Mouse (Mus musculus): ENCODE measurements around the gene Tfr2. TPM values are rescaled to one million over a fixed set of nuclear protein-coding genes. Genes with fewer than 3 reads are reported as not detected.

Tfr2 gene
- total RNA-seq (2022) = under 1 TPM in 1 of 4 experiments, not detected in 3; 0.09 TPM

GRCm38 (mm10) chr5:137569665-137570064, at the start of gene Tfr2:
Gene Tfr2, plus strand, starts transcription at chr5:137569840.
- DNase-seq (ENCODE audit: low spot score) = peak; percentile 31

- DNase-seq (ENCODE audit: low spot score) = no peak
Measured at GRCm38 (mm10) chr5:137521861-137522260, 47.8 kb upstream of the Tfr2 start.

- DNase-seq (ENCODE audit: low spot score) = no peak
Measured at GRCm38 (mm10) chr5:137522711-137523110, 46.9 kb upstream of the Tfr2 start.

GRCm38 (mm10) chr5:137523396-137524250, 46.0 kb upstream of the Tfr2 start:
- DNase-seq (ENCODE audit: low spot score) = no peak

GRCm38 (mm10) chr5:137524251-137524515, 45.5 kb upstream of the Tfr2 start:
- no peak for DNase-seq (ENCODE audit: low spot score)

- no peak for DNase-seq (ENCODE audit: low spot score)
Measured at GRCm38 (mm10) chr5:137524671-137525070, 45.0 kb upstream of the Tfr2 start.

- DNase-seq (ENCODE audit: low spot score) = no peak
Measured at GRCm38 (mm10) chr5:137525511-137525910, 44.1 kb upstream of the Tfr2 start.

- no peak for DNase-seq (ENCODE audit: low spot score)
Measured at GRCm38 (mm10) chr5:137526192-137526936, 43.3 kb upstream of the Tfr2 start.

GRCm38 (mm10) chr5:137527413-137527812, 42.2 kb upstream of the Tfr2 start:
- DNase-seq (ENCODE audit: low spot score) = no peak

GRCm38 (mm10) chr5:137528247-137528968, 41.2 kb upstream of the Tfr2 start:
- no peak for DNase-seq (ENCODE audit: low spot score)

- DNase-seq (ENCODE audit: low spot score) = no peak
Measured at GRCm38 (mm10) chr5:137529221-137529995, 40.2 kb upstream of the Tfr2 start.

- no peak for DNase-seq (ENCODE audit: low spot score)
Measured at GRCm38 (mm10) chr5:137530075-137530474, 39.6 kb upstream of the Tfr2 start.

- peak; percentile 79 for DNase-seq (ENCODE audit: low spot score)
Measured at GRCm38 (mm10) chr5:137530588-137531413, 38.8 kb upstream of the Tfr2 start.

- peak; percentile 60 for DNase-seq (ENCODE audit: low spot score)
Measured at GRCm38 (mm10) chr5:137531414-137532130, 38.1 kb upstream of the Tfr2 start.

- DNase-seq (ENCODE audit: low spot score) = no peak
Measured at GRCm38 (mm10) chr5:137532131-137532807, 37.4 kb upstream of the Tfr2 start.

- no peak for DNase-seq (ENCODE audit: low spot score)
Measured at GRCm38 (mm10) chr5:137532808-137533116, 36.9 kb upstream of the Tfr2 start.

- DNase-seq (ENCODE audit: low spot score) = peak; percentile 99
Measured at GRCm38 (mm10) chr5:137533117-137533827, 36.4 kb upstream of the Tfr2 start, which contains the start of the genes Epo and Gnb2. Gene Epo, minus strand, starts transcription at chr5:137533242. Gene Gnb2, minus strand, starts transcription at chr5:137533510.

- DNase-seq (ENCODE audit: low spot score) = no peak
Measured at GRCm38 (mm10) chr5:137534762-137535161, 34.9 kb upstream of the Tfr2 start.

GRCm38 (mm10) chr5:137535318-137535717, 34.3 kb upstream of the Tfr2 start:
- no peak for DNase-seq (ENCODE audit: low spot score)

Data from heart, adult 8-10 months (tissue).